Mouse (Mus musculus) myocyte (in vitro differentiated cells): ENCODE data around the gene Abcc2. TPM values are rescaled to one million over a fixed set of nuclear protein-coding genes. Genes with fewer than 3 reads are reported as not detected.

ENCODE experiments used
- H3K27me3 ChIP-seq: one replicate; pipeline ENCODE4 v1.6.1; 2011; ENCODE audit not compliant: control insufficient read depth, insufficient read depth, insufficient read length
- H3K36me3 ChIP-seq: one replicate; pipeline ENCODE4 v1.6.1; 2011; ENCODE audit not compliant: control insufficient read depth, insufficient read depth
- H3K4me2 ChIP-seq: one replicate; pipeline ENCODE4 v1.6.1; 2011; ENCODE audit warnings: low read depth, control low read depth
- H3K4me3 ChIP-seq: one replicate; pipeline ENCODE4 v1.5.1; 2011; ENCODE audit warnings: mild to moderate bottlenecking, control low read depth, moderate library complexity
- H3K79me2 ChIP-seq: one replicate; pipeline ENCODE4 v1.6.1; 2011; ENCODE audit not compliant: control insufficient read depth, insufficient read depth
- H3ac ChIP-seq: one replicate; pipeline ENCODE4 v1.6.1; 2011; ENCODE audit not compliant: control insufficient read depth, insufficient read length
- CEBPB ChIP-seq: IDR thresholded peaks from 2 replicates; pipeline ENCODE4 v1.6.1; 2011; ENCODE audit warnings: mild to moderate bottlenecking, moderate library complexity; ENCODE audit not compliant: poor library complexity, insufficient read depth, severe bottlenecking
- E2F4 ChIP-seq: IDR thresholded peaks from one replicate; pipeline ENCODE4 v1.6.1; 2011; ENCODE audit warnings: mild to moderate bottlenecking, control low read depth, moderate library complexity; ENCODE audit not compliant: insufficient read depth
- MAX ChIP-seq: IDR thresholded peaks from one replicate; pipeline ENCODE4 v1.6.1; 2011; ENCODE audit warnings: low read depth, mild to moderate bottlenecking, control low read depth
- MYOD1 ChIP-seq, 3 experiments: IDR thresholded peaks; one replicate each; pipeline ENCODE4 v1.6.1; 2011; ENCODE audit warnings: control low read depth in 2 of 3, low read depth in 2 of 3, mild to moderate bottlenecking in 2 of 3, moderate library complexity in 1 of 3; ENCODE audit not compliant: insufficient read length in 2 of 3, control insufficient read depth in 1 of 3
- MYOG ChIP-seq, 3 experiments: IDR thresholded peaks; one replicate each; pipeline ENCODE4 v1.6.1; 2011; ENCODE audit warnings: control low read depth in 2 of 3, low read depth in 2 of 3, mild to moderate bottlenecking in 2 of 3; ENCODE audit not compliant: insufficient read length in 2 of 3, control insufficient read depth in 1 of 3, insufficient read depth in 1 of 3
- POLR2A ChIP-seq: IDR thresholded peaks from one replicate; pipeline ENCODE4 v1.6.1; 2011; ENCODE audit warnings: low read depth, mild to moderate bottlenecking, control low read depth, moderate library complexity; ENCODE audit not compliant: insufficient read length
- POLR2AphosphoS2 ChIP-seq: IDR thresholded peaks from one replicate; pipeline ENCODE4 v1.6.1; 2011; ENCODE audit warnings: low read depth, control low read depth; ENCODE audit not compliant: insufficient read length
- REST ChIP-seq: IDR thresholded peaks from one replicate; pipeline ENCODE4 v1.6.1; 2011; ENCODE audit warnings: mild to moderate bottlenecking, control low read depth, moderate library complexity; ENCODE audit not compliant: insufficient read depth, insufficient read length
- SRF ChIP-seq: IDR thresholded peaks from one replicate; pipeline ENCODE4 v1.6.1; 2011; ENCODE audit warnings: low read depth; ENCODE audit not compliant: control insufficient read depth, insufficient read length
- TCF12 ChIP-seq: IDR thresholded peaks from one replicate; pipeline ENCODE4 v1.6.1; 2011; ENCODE audit warnings: mild to moderate bottlenecking, control low read depth; ENCODE audit not compliant: poor library complexity, insufficient read depth, severe bottlenecking
- TCF3 ChIP-seq: IDR thresholded peaks from one replicate; pipeline ENCODE4 v1.6.1; 2011; ENCODE audit warnings: low read depth, control low read depth; ENCODE audit not compliant: insufficient read length
- USF1 ChIP-seq: IDR thresholded peaks from one replicate; pipeline ENCODE4 v1.6.1; 2011; ENCODE audit warnings: low read depth, mild to moderate bottlenecking, control low read depth, moderate library complexity
- polyA plus RNA-seq: library from polyadenylated mRNA; unstranded; fragments of >200 nt; fragmentation: generic; extraction: Trizol; gene quantifications from one replicate; pipeline ENCODE4 v1.2.1, GENCODE M21; 2012; ENCODE audit warnings: missing spikeins

The Abcc2 gene
- polyA plus RNA-seq, 1 experiment: not detected

DNA sequence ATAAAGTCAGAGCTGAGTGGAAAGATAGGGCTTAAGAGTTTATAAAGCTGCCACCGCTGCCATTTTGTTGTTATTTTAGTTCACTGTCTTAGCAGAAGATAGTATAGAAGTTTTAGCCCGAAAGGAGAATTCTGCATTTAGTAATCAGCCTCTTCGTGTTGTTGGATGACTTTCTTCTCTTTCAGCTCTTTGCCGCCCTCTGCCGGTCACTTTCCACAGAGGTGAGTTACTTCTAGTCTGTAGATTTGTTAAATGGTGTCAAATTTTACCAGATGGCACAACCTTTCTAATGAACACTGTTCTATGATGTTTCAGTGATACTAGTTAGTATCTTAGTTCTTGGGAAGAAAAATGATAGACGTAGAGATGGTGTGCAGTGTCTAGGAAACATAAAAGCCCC, 21.5 kb upstream of the Abcc2 start:
- H3K27me3 ChIP-seq: no peaks in the 10 kb centered on the region
- H3K36me3 ChIP-seq: peaks cover 4% of the 10 kb centered on the region
- TF ChIP-seq REST: no peak
- TF ChIP-seq TCF3: no peak
- TF ChIP-seq MAX: no peak
- no peak for TF ChIP-seq POLR2A
- TF ChIP-seq E2F4: no peak
- no peak for TF ChIP-seq MYOG (IDR thresholded peaks at IDR 0.05; ENCODE audit: control insufficient read depth in 1 of 3, insufficient read depth in 1 of 3, insufficient read length in 2 of 3, low read depth in 2 of 3)
- no peak for TF ChIP-seq MYOD1 (IDR thresholded peaks at IDR 0.05; ENCODE audit: control insufficient read depth in 1 of 3, insufficient read length in 2 of 3, low read depth in 2 of 3)
- TF ChIP-seq USF1: no peak
- TF ChIP-seq CEBPB: no peak
- TF ChIP-seq POLR2AphosphoS2: no peak
- no peak for TF ChIP-seq TCF12
- no peak for TF ChIP-seq SRF
- no peak overlapping the region for H3ac ChIP-seq
- H3K4me3 ChIP-seq: no peak overlapping the region
- no peak overlapping the region for H3K4me2 ChIP-seq
- H3K79me2 ChIP-seq: no peaks in the 10 kb centered on the region

DNA sequence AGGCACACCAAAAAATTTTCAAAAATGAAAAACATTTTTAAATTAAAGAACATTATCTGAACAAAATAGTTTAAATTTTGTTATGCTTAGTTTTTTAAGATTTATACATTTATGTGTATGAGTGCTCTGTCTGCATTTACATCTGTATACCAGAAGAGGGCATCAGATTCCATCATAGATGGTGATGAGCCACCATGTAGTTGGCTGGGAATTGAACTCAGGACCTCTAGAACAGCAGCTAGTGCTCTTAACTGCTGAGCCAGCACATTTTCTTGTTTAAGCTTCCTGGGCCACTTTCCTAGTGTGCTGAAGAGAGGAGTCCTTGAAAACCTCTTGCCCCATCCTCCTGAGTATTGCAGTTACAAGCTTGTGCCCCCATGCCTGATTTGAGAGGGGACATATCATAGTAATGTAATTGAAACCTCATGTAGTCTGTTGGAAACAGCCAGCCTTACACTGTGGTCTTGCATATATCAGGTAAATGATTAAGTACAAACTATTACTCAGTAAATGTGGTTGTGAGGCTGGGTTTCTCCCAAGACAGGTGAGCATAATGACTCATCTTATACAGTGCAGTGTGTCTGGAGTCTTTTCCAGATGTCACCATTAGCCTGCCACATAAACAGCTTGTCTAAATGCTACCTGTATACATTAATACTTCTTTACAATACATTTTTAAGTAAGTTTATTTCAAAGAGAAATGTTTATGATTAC, 20.3 kb upstream of the Abcc2 start:
- H3K36me3 ChIP-seq: peaks cover 4% of the 10 kb centered on the region
- H3K4me3 ChIP-seq: no peak overlapping the region
- no peak overlapping the region for H3K4me2 ChIP-seq
- no peaks in the 10 kb centered on the region for H3K79me2 ChIP-seq
- H3K27me3 ChIP-seq: no peaks in the 10 kb centered on the region
- no peak overlapping the region for H3ac ChIP-seq
- TF ChIP-seq MAX (no peak), USF1 (no peak), POLR2AphosphoS2 (no peak), MYOG (IDR thresholded peaks at IDR 0.05; ENCODE audit: control insufficient read depth in 1 of 3, insufficient read depth in 1 of 3, insufficient read length in 2 of 3, low read depth in 2 of 3) (no peak), REST (no peak), CEBPB (no peak), MYOD1 (IDR thresholded peaks at IDR 0.05; ENCODE audit: control insufficient read depth in 1 of 3, insufficient read length in 2 of 3, low read depth in 2 of 3) (no peak), POLR2A (no peak), TCF12 (no peak), TCF3 (no peak), SRF (no peak), E2F4 (no peak)

DNA sequence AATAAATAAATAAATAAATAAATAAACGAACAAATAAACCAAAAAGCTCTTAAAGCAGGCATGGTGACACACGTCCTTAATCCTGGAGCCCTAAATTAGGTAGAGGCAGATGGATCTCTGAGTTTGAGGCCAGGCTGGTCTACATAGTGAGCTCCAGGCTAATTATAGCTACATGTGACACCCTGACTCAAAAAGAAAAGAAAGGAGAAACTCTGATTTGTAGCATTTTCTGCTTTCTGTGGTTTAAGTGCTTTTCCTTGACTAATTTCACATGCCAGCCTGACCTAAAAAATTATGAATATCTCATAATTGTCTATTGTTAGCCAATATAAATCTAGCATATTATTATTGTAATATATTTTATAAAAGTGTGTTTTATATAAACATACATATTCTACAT, 19.6 kb upstream of the Abcc2 start:
- Histone ChIP-seq H3K4me3 (no peak overlapping the region), H3K4me2 (no peak overlapping the region), H3K27me3 (no peaks in the 10 kb centered on the region), H3K36me3 (peaks cover 4% of the 10 kb centered on the region), H3ac (no peak overlapping the region), H3K79me2 (no peaks in the 10 kb centered on the region)
- no peak for TF ChIP-seq TCF3
- no peak for TF ChIP-seq MAX
- TF ChIP-seq POLR2A: no peak
- no peak for TF ChIP-seq MYOD1 (IDR thresholded peaks at IDR 0.05; ENCODE audit: control insufficient read depth in 1 of 3, insufficient read length in 2 of 3, low read depth in 2 of 3)
- TF ChIP-seq CEBPB: no peak
- TF ChIP-seq POLR2AphosphoS2: no peak

DNA sequence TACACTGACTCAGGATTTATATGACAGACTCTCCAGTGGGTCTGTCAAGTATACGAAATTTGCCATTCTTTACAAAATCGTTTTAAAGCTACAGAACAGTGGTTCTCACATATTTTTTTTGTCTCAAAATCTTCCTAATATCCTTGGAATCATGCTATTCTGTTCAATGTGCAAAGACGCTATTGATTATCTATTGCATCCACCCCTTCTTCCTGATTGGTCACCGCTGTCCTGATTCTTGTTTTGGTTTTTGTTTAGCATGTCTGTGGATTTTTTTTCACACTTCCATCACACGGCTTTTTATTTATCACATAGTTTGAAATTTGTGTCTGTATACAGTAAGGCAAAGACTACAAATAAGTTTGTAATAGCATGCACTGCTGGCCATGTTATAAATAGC, 15.5 kb upstream of the Abcc2 start:
- no peaks in the 10 kb centered on the region for H3K27me3 ChIP-seq
- H3K4me3 ChIP-seq: no peak overlapping the region
- H3K36me3 ChIP-seq: peaks cover 4% of the 10 kb centered on the region
- TF ChIP-seq E2F4 (no peak), TCF3 (no peak), USF1 (no peak), SRF (no peak), REST (no peak), POLR2A (no peak), CEBPB (no peak), MYOG (IDR thresholded peaks at IDR 0.05; ENCODE audit: control insufficient read depth in 1 of 3, insufficient read depth in 1 of 3, insufficient read length in 2 of 3, low read depth in 2 of 3) (no peak), MYOD1 (IDR thresholded peaks at IDR 0.05; ENCODE audit: control insufficient read depth in 1 of 3, insufficient read length in 2 of 3, low read depth in 2 of 3) (no peak), POLR2AphosphoS2 (no peak), TCF12 (no peak), MAX (no peak)
- H3K79me2 ChIP-seq: no peaks in the 10 kb centered on the region
- H3ac ChIP-seq: no peak overlapping the region
- H3K4me2 ChIP-seq: no peak overlapping the region
